Comparison of ENCODE assay signal across 7 mouse cellular contexts in the genomic region with DNA sequence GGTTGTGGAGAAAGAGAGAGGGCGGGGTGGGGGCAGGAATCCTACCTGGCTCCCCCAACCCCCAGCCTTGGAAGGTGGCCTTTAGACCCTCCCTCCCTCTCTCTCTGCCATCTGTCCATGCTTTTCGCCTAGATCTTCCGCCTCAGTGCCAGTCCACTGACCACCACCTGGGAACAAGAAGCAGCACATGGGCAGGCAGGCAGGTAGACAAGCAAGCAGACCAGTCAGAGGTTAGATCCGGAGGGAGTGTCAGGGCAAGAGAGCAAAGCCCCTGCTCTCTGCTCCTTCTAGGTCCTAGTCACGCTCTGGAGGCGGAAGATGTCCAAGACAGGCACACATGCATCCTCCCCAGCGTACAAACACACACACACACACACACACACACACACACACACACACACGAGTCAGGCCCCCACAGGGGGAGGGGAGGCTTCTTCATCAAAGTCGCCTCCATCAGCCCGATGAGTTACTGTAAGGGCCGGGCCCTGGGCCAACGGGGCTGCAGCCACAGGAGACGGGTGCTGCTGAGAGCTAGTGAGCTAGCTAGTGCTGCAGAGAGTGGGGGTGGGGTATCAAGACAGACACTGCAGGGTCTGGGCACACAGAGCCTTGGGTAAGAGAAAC. TPM values are rescaled to one million over a fixed set of nuclear protein-coding genes. Genes with fewer than 3 reads are reported as not detected.
DNase-seq lines count a peak whose midpoint lies in the region; ATAC-seq lines count a peak whose summit lies in the region.

No protein-coding gene starts in this region.

- no peaks in the 10 kb centered on the region for H3K9me3 ChIP-seq in hindbrain, embryonic 12.5 days (replicated peaks)
- H3K9me3 ChIP-seq in midbrain, embryonic 16.5 days (replicated peaks; ENCODE audit: control insufficient read depth, low read length, poor library complexity, severe bottlenecking): no peaks in the 10 kb centered on the region

- H3K9ac ChIP-seq in hindbrain, embryonic 12.5 days: peak overlapping the region; percentile 23; the same call in 1 of the 2 replicates
- H3K9ac ChIP-seq in midbrain, embryonic 16.5 days (ENCODE audit: low read depth, low read length): peak overlapping the region; percentile 11; the same call in 1 of the 2 replicates

- DNase-seq in retina, postnatal 1 day: peak; percentile 82
- no peak for DNase-seq in retina, embryonic 14.5 days (ENCODE audit: low spot score)
- peak; percentile 84 to 90 for DNase-seq in cerebellum, postnatal 10 days
- DNase-seq in spleen, adult 18-20 months: no peak
- DNase-seq in layer of hippocampus, adult 11-12 months (ENCODE audit: low spot score): no peak

- H3K36me3 ChIP-seq in hindbrain, embryonic 12.5 days: peaks cover 4% of the 10 kb centered on the region; the same call in 1 of the 2 replicates
- H3K36me3 ChIP-seq in midbrain, embryonic 16.5 days (ENCODE audit: control insufficient read depth, insufficient read depth, low read length): no peaks in the 10 kb centered on the region

- WGBS in hindbrain, embryonic 12.5 days: 44% methylated on average over 11 of the region's 13 CpGs
- 46% methylated on average over 13 of the region's 13 CpGs for WGBS in midbrain, embryonic 16.5 days

- no peaks in the 10 kb centered on the region for H3K27me3 ChIP-seq in hindbrain, embryonic 12.5 days
- H3K27me3 ChIP-seq in midbrain, embryonic 16.5 days (ENCODE audit: control insufficient read depth, insufficient read depth, low read depth, low read length): no peaks in the 10 kb centered on the region

- no peak overlapping the region for H3K4me3 ChIP-seq in hindbrain, embryonic 12.5 days
- no peak overlapping the region for H3K4me3 ChIP-seq in midbrain, embryonic 16.5 days (ENCODE audit: low read depth, low read length)

- ATAC-seq in hindbrain, embryonic 12.5 days (ENCODE audit: low FRiP score): peak; percentile 51; the same call in 1 of the 2 replicates
- peak; percentile 36; the same call in 1 of the 2 replicates for ATAC-seq in midbrain, embryonic 16.5 days

- peaks cover 90% of the 10 kb centered on the region for H3K4me1 ChIP-seq in hindbrain, embryonic 12.5 days
- H3K4me1 ChIP-seq in midbrain, embryonic 16.5 days (ENCODE audit: control insufficient read depth, insufficient read depth, low read length): peaks cover 46% of the 10 kb centered on the region

- no peak overlapping the region for H3K4me2 ChIP-seq in hindbrain, embryonic 12.5 days (replicated peaks)
- 0 out of 2 replicates have a peak overlapping the region, but pooled peaks have one; percentile 12 for H3K4me2 ChIP-seq in midbrain, embryonic 16.5 days (ENCODE audit: low read length)

- H3K27ac ChIP-seq in hindbrain, embryonic 12.5 days: peak overlapping the region; percentile 45; the same call in 1 of the 2 replicates
- peak overlapping the region; percentile 60 for H3K27ac ChIP-seq in midbrain, embryonic 16.5 days (ENCODE audit: low read length)

RNA-seq across cellular contexts. Expression of a gene that starts 19.8 kb away (rescaled TPM):
- 28.8 and 35.9 TPM in 2 replicates for polyA plus RNA-seq in hindbrain, embryonic 12.5 days (2016; fragmentation: Nextera tagmentation; extraction: Ambion mirVana)
- polyA plus RNA-seq in midbrain, embryonic 16.5 days (2015; fragmentation: Nextera tagmentation; extraction: Ambion mirVana): 28.1 and 28.3 TPM in 2 replicates

RNA-seq across cellular contexts. Expression of a gene that starts 22.7 kb away (rescaled TPM):
- polyA plus RNA-seq in hindbrain, embryonic 12.5 days (2016; fragmentation: Nextera tagmentation; extraction: Ambion mirVana): 125 and 141 TPM in 2 replicates
- 31.5 and 36.3 TPM in 2 replicates for polyA plus RNA-seq in midbrain, embryonic 16.5 days (2015; fragmentation: Nextera tagmentation; extraction: Ambion mirVana)

RNA-seq across cellular contexts. Expression of a gene that starts 36.2 kb away (rescaled TPM):
- polyA plus RNA-seq in hindbrain, embryonic 12.5 days (2016; fragmentation: Nextera tagmentation; extraction: Ambion mirVana): 55.6 and 66.5 TPM in 2 replicates
- 52.3 and 52.4 TPM in 2 replicates for polyA plus RNA-seq in midbrain, embryonic 16.5 days (2015; fragmentation: Nextera tagmentation; extraction: Ambion mirVana)

RNA-seq across cellular contexts. Expression of a gene that starts 37.0 kb away (rescaled TPM):
- polyA plus RNA-seq in hindbrain, embryonic 12.5 days (2016; fragmentation: Nextera tagmentation; extraction: Ambion mirVana): 73.6 and 78.6 TPM in 2 replicates
- polyA plus RNA-seq in midbrain, embryonic 16.5 days (2015; fragmentation: Nextera tagmentation; extraction: Ambion mirVana): 103 and 120 TPM in 2 replicates

RNA-seq across cellular contexts. Expression of a gene that starts 45.9 kb away (rescaled TPM):
- 191 and 199 TPM in 2 replicates for polyA plus RNA-seq in hindbrain, embryonic 12.5 days (2016; fragmentation: Nextera tagmentation; extraction: Ambion mirVana)
- 295 and 313 TPM in 2 replicates for polyA plus RNA-seq in midbrain, embryonic 16.5 days (2015; fragmentation: Nextera tagmentation; extraction: Ambion mirVana)

Comparison
In these comparisons a context has a peak if more than half of its experiments do, and no peak if none do; other contexts are left out.
1. DNase-seq: peak in retina, postnatal 1 day (single experiment) and cerebellum, postnatal 10 days (2 of 2); none in retina, embryonic 14.5 days (single experiment), spleen, adult 18-20 months (0 of 2) and layer of hippocampus, adult 11-12 months (single experiment).